Mouse (Mus musculus) erythroblast, adult 5-6 weeks (primary cell): ENCODE results near the gene Vangl2. TPM values are rescaled to one million over a fixed set of nuclear protein-coding genes. Genes with fewer than 3 reads are reported as not detected.

Experiments
- ATAC-seq: replicated peaks from 2 replicates; pipeline ENCODE4 v1.8.0; 2016; ENCODE audit warnings: moderate number of reproducible peaks, mild to moderate bottlenecking, moderate TSS enrichment, inconsistent platforms; ENCODE audit not compliant: poor library complexity, low FRiP score, severe bottlenecking
- total RNA-seq, 2 experiments: library from RNA; stranded (forward) in 1 of 2; stranded (reverse) in 1 of 2; fragments of 150-400 nt in 1 of 2; fragments of 200-764, 138-1000 nt in 1 of 2; gene quantifications; 2 replicates each; pipeline versions ENCODE4 v1.2.3 to v1.2.4; 2015 to 2017; ENCODE audit warnings: low replicate concordance in 2 of 2

The Vangl2 gene
- total RNA-seq (2015; ENCODE audit: low replicate concordance) (1.3 TPM in 1 of 2 replicates, not detected in the other), total RNA-seq (2017; ENCODE audit: low replicate concordance) (0.42 and 3.4 TPM in 2 replicates)

- ATAC-seq, result no peak
These were observed at the start of gene Vangl2 for GRCm38 (mm10) chr1:172028394-172029275. TSS of gene Vangl2 (minus strand) at chr1:172028444.

- no peak for ATAC-seq
These were observed 49.7 kb upstream of the Vangl2 start for GRCm38 (mm10) chr1:172077981-172078380.

GRCm38 (mm10) chr1:172072604-172073003 lies 44.4 kb upstream of the Vangl2 start:
- ATAC-seq, result no peak

- ATAC-seq, result no peak
These were observed 43.3 kb upstream of the Vangl2 start for GRCm38 (mm10) chr1:172071556-172071955.

GRCm38 (mm10) chr1:172070227-172070626 lies 42.0 kb upstream of the Vangl2 start:
- no peak for ATAC-seq

- peak; percentile 29; the same call in 1 of the 2 replicates for ATAC-seq
These were observed 36.4 kb upstream of the Vangl2 start for GRCm38 (mm10) chr1:172064613-172065141.

GRCm38 (mm10) chr1:172063291-172064023 lies 35.2 kb upstream of the Vangl2 start:
- ATAC-seq, result no peak

- ATAC-seq, result no peak
These were observed 33.9 kb upstream of the Vangl2 start for GRCm38 (mm10) chr1:172062101-172062500.

- no peak for ATAC-seq
These were observed 33.0 kb upstream of the Vangl2 start for GRCm38 (mm10) chr1:172061217-172061616.

GRCm38 (mm10) chr1:172060659-172061058 lies 32.4 kb upstream of the Vangl2 start:
- no peak for ATAC-seq

- no peak for ATAC-seq
These were observed 30.6 kb upstream of the Vangl2 start for GRCm38 (mm10) chr1:172058874-172059273.

GRCm38 (mm10) chr1:172058321-172058720 lies 30.1 kb upstream of the Vangl2 start:
- no peak for ATAC-seq

- ATAC-seq, result no peak
These were observed 29.3 kb upstream of the Vangl2 start, which contains the start of gene Nhlh1 for GRCm38 (mm10) chr1:172057491-172057921. TSS of gene Nhlh1 (minus strand) at chr1:172057573.

GRCm38 (mm10) chr1:172056251-172056650 lies 28.0 kb upstream of the Vangl2 start:
- no peak for ATAC-seq

- ATAC-seq, result no peak
These were observed 25.5 kb upstream of the Vangl2 start for GRCm38 (mm10) chr1:172053541-172054440.

GRCm38 (mm10) chr1:172052766-172053279 lies 24.6 kb upstream of the Vangl2 start:
- no peak for ATAC-seq

- ATAC-seq, result no peak
These were observed 21.0 kb upstream of the Vangl2 start for GRCm38 (mm10) chr1:172049131-172049782.

GRCm38 (mm10) chr1:172048241-172048734 lies 20.0 kb upstream of the Vangl2 start:
- no peak for ATAC-seq
